Mouse (Mus musculus) layer of hippocampus, adult 18-20 months (tissue): Measurements from ENCODE around the gene Ubb. TPM values are rescaled to one million over a fixed set of nuclear protein-coding genes. Genes with fewer than 3 reads are reported as not detected.

Experiments used
- DNase-seq, 2 experiments: peaks; one replicate each; pipeline ENCODE4 v3.0.0; 2022; ENCODE audit warnings: low spot score in 2 of 2
- total RNA-seq, 2 experiments: library from RNA; stranded (reverse); gene quantifications; 2 replicates each; pipeline ENCODE4 v1.2.3; 2021

Gene Ubb
- total RNA-seq, 2 experiments from 2014 or later, result 1,877 to 1,910 TPM

- no peak for DNase-seq
These were observed 32.1 kb downstream of the Ubb start for GRCm38 (mm10) chr11:62583031-62583430.

- no peak for DNase-seq
These were observed 33.8 kb downstream of the Ubb start for GRCm38 (mm10) chr11:62584671-62585206.

- DNase-seq, result no peak
These were observed 36.1 kb downstream of the Ubb start for GRCm38 (mm10) chr11:62587034-62587433.

GRCm38 (mm10) chr11:62589391-62589790 lies 38.4 kb downstream of the Ubb start:
- no peak for DNase-seq

GRCm38 (mm10) chr11:62591026-62591425 lies 40.1 kb downstream of the Ubb start:
- no peak for DNase-seq

- no peak for DNase-seq
These were observed 41.1 kb downstream of the Ubb start for GRCm38 (mm10) chr11:62591904-62592575.

GRCm38 (mm10) chr11:62598571-62598970 lies 47.6 kb downstream of the Ubb start:
- no peak for DNase-seq

- DNase-seq, result no peak
These were observed 51.0 kb downstream of the Ubb start for GRCm38 (mm10) chr11:62601732-62602618.

Other genes with a start within 250 kb of the Ubb start
- gene Pigl, start 92.7 kb upstream of the Ubb start, total RNA-seq, result 1 to 10 TPM; 6.3 to 6.5 TPM
- 100 to 1,000 TPM; 268 to 281 TPM for gene Ncor1, start 92.6 kb upstream of the Ubb start, total RNA-seq
- 10 to 100 TPM; 37.5 to 42.7 TPM for gene Cenpv, start 11.9 kb upstream of the Ubb start, total RNA-seq
- 10 to 100 TPM; 12.8 to 14.9 TPM for gene Trpv2, start 23.3 kb downstream of the Ubb start, total RNA-seq
- gene Lrrc75a, start 97.4 kb downstream of the Ubb start, total RNA-seq, result 1 to 10 TPM; 8.5 to 8.7 TPM
- gene Mmgt2, start 97.5 kb downstream of the Ubb start, total RNA-seq, result 10 to 100 TPM; 14.2 to 15.9 TPM
- 10 to 100 TPM; 15.1 to 16.0 TPM for gene Zfp287, start 180.7 kb downstream of the Ubb start, total RNA-seq
- gene Gm10428, start 201.9 kb downstream of the Ubb start, total RNA-seq, result not detected
- 10 to 100 TPM; 19.4 to 19.7 TPM for gene Zfp286, start 238.3 kb downstream of the Ubb start, total RNA-seq